12 mouse cellular contexts compared by ENCODE assay signal in the genomic region with DNA sequence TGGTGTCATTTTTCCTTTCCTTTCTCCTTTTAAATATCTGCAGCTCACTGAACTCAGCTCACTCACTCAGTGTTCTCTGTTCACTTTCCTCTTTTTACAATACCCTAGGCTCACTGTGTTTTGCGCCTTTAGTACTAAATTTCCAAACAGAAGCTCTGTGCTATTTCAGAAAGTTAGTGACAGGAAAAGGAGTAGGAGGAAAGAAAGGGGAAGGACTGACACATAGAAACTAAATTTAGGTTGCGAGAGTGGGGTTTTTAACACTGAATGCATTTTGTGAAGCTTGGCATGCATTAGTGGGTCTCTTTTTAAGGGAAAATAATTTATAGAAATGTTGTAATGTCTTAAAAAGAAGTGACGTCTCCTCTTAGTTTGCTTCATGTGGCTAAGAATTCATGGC.
"Had no signal": no experiment of that assay in that cellular context is flagged by ENCODE, and none has a peak within 500 bp of the region (broad histone marks: within the 10 kb centered on the region; RNA-seq: fewer than 3 reads in every experiment).

No protein-coding gene starts in this region.

- ATAC-seq: intestine, embryonic 16.5 days had no signal

- DNase-seq: kidney, adult 18-20 months; kidney, adult 9 months; kidney, postnatal 14 days; kidney, postnatal 4 days; liver, embryonic 13.5 days; lung, adult 2 months; lung, postnatal 14 days; lung, postnatal 4 days; midbrain, embryonic 14.5 days; thymus, adult 2 months; thymus, postnatal 25 days had no signal
